Comparison of ENCODE assay signal across 8 mouse cellular contexts in genomic region chr12:105562936-105563680, GRCm38 (mm10). TPM values are rescaled to one million over a fixed set of nuclear protein-coding genes. Genes with fewer than 3 reads are reported as not detected.
DNase-seq lines count a peak whose midpoint lies in the region; ATAC-seq lines count a peak whose summit lies in the region.

Bdkrb2 (plus strand) TSS chr12:105563226.

- H3K27ac ChIP-seq in brown adipose tissue, adult 24 weeks (replicated peaks; ENCODE audit: low read depth, low read length), result no peak within 1 kb of the TSS
- no peak within 1 kb of the TSS for H3K27ac ChIP-seq in heart, embryonic 14.5 days (replicated peaks in 1 of 2; ENCODE audit: control insufficient read depth in 1 of 2, insufficient read depth in 1 of 2, low read depth in 2 of 2, low read length in 2 of 2)
- peak within 1 kb of the TSS; percentile 61 for H3K27ac ChIP-seq in limb, embryonic 10.5 days
- H3K27ac ChIP-seq in midbrain, embryonic 16.5 days (ENCODE audit: low read length), result no peak within 1 kb of the TSS

- peak within 1 kb of the TSS; percentile 26 for H3K4me3 ChIP-seq in brown adipose tissue, adult 24 weeks (ENCODE audit: insufficient read depth, low read depth, low read length)
- peak within 1 kb of the TSS; percentile 27 to 41 for H3K4me3 ChIP-seq in heart, embryonic 14.5 days (ENCODE audit: control insufficient read depth in 1 of 2, insufficient read depth in 1 of 2, low read depth in 1 of 2, low read length in 2 of 2)
- H3K4me3 ChIP-seq in limb, embryonic 10.5 days, result peak within 1 kb of the TSS; percentile 52
- H3K4me3 ChIP-seq in midbrain, embryonic 16.5 days (ENCODE audit: low read depth, low read length), result peak within 1 kb of the TSS; percentile 37

- WGBS in heart, embryonic 14.5 days, result 5% methylated on average over 25 of the region's 25 CpGs
- WGBS in limb, embryonic 10.5 days, result 4% methylated on average over 25 of the region's 25 CpGs
- WGBS in midbrain, embryonic 16.5 days, result 2% methylated on average over 25 of the region's 25 CpGs

- H3K36me3 ChIP-seq in heart, embryonic 14.5 days (ENCODE audit: control insufficient read depth, insufficient read depth, low read length), result no peaks in the 10 kb centered on the region
- no peaks in the 10 kb centered on the region for H3K36me3 ChIP-seq in limb, embryonic 10.5 days
- H3K36me3 ChIP-seq in midbrain, embryonic 16.5 days (ENCODE audit: control insufficient read depth, insufficient read depth, low read length), result no peaks in the 10 kb centered on the region

- peaks cover 11% of the 10 kb centered on the region for H3K9me3 ChIP-seq in heart, embryonic 14.5 days (ENCODE audit: control insufficient read depth, low read length)
- no peaks in the 10 kb centered on the region for H3K9me3 ChIP-seq in limb, embryonic 10.5 days (replicated peaks)
- no peaks in the 10 kb centered on the region for H3K9me3 ChIP-seq in midbrain, embryonic 16.5 days (replicated peaks; ENCODE audit: control insufficient read depth, low read length, poor library complexity, severe bottlenecking)

- peak within 1 kb of the TSS; percentile 65 for H3K9ac ChIP-seq in heart, embryonic 14.5 days (ENCODE audit: low read length)
- peak within 1 kb of the TSS; percentile 42 for H3K9ac ChIP-seq in midbrain, embryonic 16.5 days (ENCODE audit: low read depth, low read length)

- H3K27me3 ChIP-seq in heart, embryonic 14.5 days (ENCODE audit: control insufficient read depth, insufficient read depth, low read length), result peaks cover 33% of the 10 kb centered on the region
- H3K27me3 ChIP-seq in limb, embryonic 10.5 days (ENCODE audit: low read depth, poor library complexity, severe bottlenecking), result peaks cover 64% of the 10 kb centered on the region
- H3K27me3 ChIP-seq in midbrain, embryonic 16.5 days (ENCODE audit: control insufficient read depth, insufficient read depth, low read depth, low read length), result peaks cover 24% of the 10 kb centered on the region

- H3K4me1 ChIP-seq in brown adipose tissue, adult 24 weeks (ENCODE audit: control insufficient read depth, insufficient read depth, insufficient read length, low read length), result no peaks in the 10 kb centered on the region; the same call in 1 of the 2 replicates
- H3K4me1 ChIP-seq in heart, embryonic 14.5 days (ENCODE audit: control insufficient read depth in 2 of 2, insufficient read depth in 2 of 2, low read length in 2 of 2), result peaks cover 30 to 33% of the 10 kb centered on the region in 2 experiments
- peaks cover 27% of the 10 kb centered on the region for H3K4me1 ChIP-seq in limb, embryonic 10.5 days
- H3K4me1 ChIP-seq in midbrain, embryonic 16.5 days (ENCODE audit: control insufficient read depth, insufficient read depth, low read length), result peaks cover 18% of the 10 kb centered on the region

- peak; percentile 53; the same call in 1 of the 2 replicates for ATAC-seq in frontal cortex, adult (ENCODE audit: low TSS enrichment)
- ATAC-seq in heart, embryonic 14.5 days (ENCODE audit: insufficient number of reproducible peaks, insufficient read depth, low FRiP score, low read depth), result no peak
- 0 out of 2 replicates have a peak, but pooled peaks have one; percentile 29 for ATAC-seq in midbrain, embryonic 16.5 days

- no peak for DNase-seq in frontal cortex, postnatal 14 days (ENCODE audit: low spot score in 2 of 2)
- peak; percentile 64 for DNase-seq in limb, embryonic 10.5 days (ENCODE audit: low spot score)
- DNase-seq in thymus, postnatal 14 days, result no peak
- DNase-seq in frontal cortex, postnatal 25 days (ENCODE audit: low spot score in 2 of 2), result no peak

- H3K4me2 ChIP-seq in heart, embryonic 14.5 days (ENCODE audit: low read length), result peak within 1 kb of the TSS; percentile 83
- H3K4me2 ChIP-seq in midbrain, embryonic 16.5 days (ENCODE audit: low read length), result peak within 1 kb of the TSS; percentile 86

RNA-seq across cellular contexts. Expression of gene Bdkrb2, which starts in this region (rescaled TPM):
- not detected in 2 replicates for polyA plus RNA-seq in brown adipose tissue, adult 24 weeks (2012; ENCODE audit: insufficient read depth, insufficient read length, missing spikeins)
- polyA plus RNA-seq in heart, embryonic 14.5 days (2014; fragmentation: Nextera tagmentation; extraction: Ambion mirVana), result 0.08 and 0.15 TPM in 2 replicates
- 0.36 and 0.93 TPM in 2 replicates for polyA plus RNA-seq in limb, embryonic 10.5 days (2016; fragmentation: Nextera tagmentation; extraction: Ambion mirVana)
- 1.6 and 2.4 TPM in 2 replicates for polyA plus RNA-seq in midbrain, embryonic 16.5 days (2015; fragmentation: Nextera tagmentation; extraction: Ambion mirVana)

Comparison
In these comparisons a context has a peak if more than half of its experiments do, and no peak if none do; other contexts are left out.
1. Peak in DNase-seq, H3K4me3 ChIP-seq and H3K27ac ChIP-seq in limb, embryonic 10.5 days; RNA of the gene not detected or under 1 TPM.